Mouse (Mus musculus) gastrocnemius, adult 2 months (tissue): ENCODE data around the gene Hemk1. TPM values are rescaled to one million over a fixed set of nuclear protein-coding genes. Genes with fewer than 3 reads are reported as not detected.

ENCODE experiments used
- DNase-seq: peaks from one replicate; pipeline ENCODE4 v3.0.0; 2022
- H3K27ac ChIP-seq: fragments of 200-600 bp; 2 replicates; pipeline ENCODE4 v1.8.1; 2022; ENCODE audit warnings: mild to moderate bottlenecking
- H3K4me3 ChIP-seq: fragments of 200-600 bp; 2 replicates; pipeline ENCODE4 v1.8.1; 2022; ENCODE audit warnings: mild to moderate bottlenecking, moderate library complexity
- CTCF ChIP-seq: fragments of 200-600 bp; IDR thresholded peaks from 2 replicates; pipeline ENCODE4 v1.8.1; 2022; ENCODE audit warnings: antibody characterized with exemption, mild to moderate bottlenecking, moderate library complexity
- intact Hi-C: fragments of 180-260 bp; cut with DNase I; formaldehyde crosslinking; loops from one replicate; pipeline ENCODE4 v1.15.1; 2025
- total RNA-seq, 2 experiments: library from RNA; stranded (reverse); gene quantifications; 2 replicates each; pipeline ENCODE4 v1.2.3; 2021

Gene Hemk1
- total RNA-seq, 2 experiments from 2014 or later: 11.6 to 14.4 TPM

DNA sequence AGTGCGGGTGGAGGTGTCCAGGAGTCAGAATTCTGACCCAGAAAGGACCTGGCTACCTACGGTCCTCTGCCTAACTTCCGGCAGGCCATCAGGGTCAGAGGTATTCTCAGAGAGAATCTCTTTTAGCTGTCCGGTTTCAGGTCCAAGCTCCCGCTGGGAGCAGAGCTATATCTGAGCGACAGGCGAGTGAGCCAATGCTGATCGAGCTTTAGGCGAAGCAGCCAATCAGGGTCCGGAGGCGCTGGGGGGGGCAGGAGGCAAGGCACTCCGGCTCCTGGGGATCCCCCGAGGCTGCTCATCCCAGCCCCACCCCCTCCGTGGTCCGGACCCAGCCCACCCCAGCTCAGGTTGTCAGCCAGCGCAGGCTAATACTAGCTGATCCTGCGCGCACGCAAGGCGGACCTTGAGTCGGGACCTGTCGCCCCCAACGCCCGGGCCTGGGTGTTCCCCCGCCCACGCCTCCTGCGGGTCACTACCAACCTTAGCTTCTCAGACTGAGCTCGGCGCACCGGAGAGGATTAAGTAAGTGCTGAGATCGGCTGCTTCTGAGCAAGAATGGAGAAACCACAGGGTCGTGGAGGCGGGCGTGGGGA, 2.2 kb upstream of the Hemk1 start, which contains the start of gene 6430571L13Rik:
TSS of gene 6430571L13Rik (plus strand) at position 336 of the 593 bp plus-strand sequence.
- Histone ChIP-seq H3K4me3 (peak within 1 kb of the TSS; percentile 88), H3K27ac (peak within 1 kb of the TSS; percentile 94)
- intact Hi-C loops: no loop called here
- peak; percentile 97 for DNase-seq
- TF ChIP-seq CTCF: no peak

DNA sequence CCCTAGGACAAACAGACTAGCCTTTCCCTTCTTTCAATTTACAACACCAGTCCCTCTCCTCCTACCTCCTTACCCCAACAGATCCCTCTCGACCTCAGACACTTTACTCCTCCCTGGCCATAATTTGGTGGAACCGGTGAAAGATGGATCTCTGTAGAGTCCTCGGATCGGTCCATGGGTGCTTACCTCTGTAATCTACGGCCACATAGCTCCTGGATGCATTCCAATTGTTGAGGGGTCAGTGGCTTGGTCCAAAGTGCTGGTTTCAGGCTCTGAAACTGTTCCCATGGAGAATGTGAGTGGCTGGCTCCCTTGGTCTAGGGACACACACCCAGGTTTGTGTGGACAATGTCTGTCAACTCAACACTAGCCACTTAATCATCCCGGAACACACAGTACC, 1.8 kb downstream of the Hemk1 start:
- TF ChIP-seq CTCF: no peak
- no peak for DNase-seq
- H3K4me3 ChIP-seq: no peak overlapping the region
- intact Hi-C loops: loop anchor here (1.0 to 5.0 kb wide), 3 partner anchors 42 to 444 kb away; partner anchors contain the start of genes Dock3 and Manf
- H3K27ac ChIP-seq: no peak overlapping the region

DNA sequence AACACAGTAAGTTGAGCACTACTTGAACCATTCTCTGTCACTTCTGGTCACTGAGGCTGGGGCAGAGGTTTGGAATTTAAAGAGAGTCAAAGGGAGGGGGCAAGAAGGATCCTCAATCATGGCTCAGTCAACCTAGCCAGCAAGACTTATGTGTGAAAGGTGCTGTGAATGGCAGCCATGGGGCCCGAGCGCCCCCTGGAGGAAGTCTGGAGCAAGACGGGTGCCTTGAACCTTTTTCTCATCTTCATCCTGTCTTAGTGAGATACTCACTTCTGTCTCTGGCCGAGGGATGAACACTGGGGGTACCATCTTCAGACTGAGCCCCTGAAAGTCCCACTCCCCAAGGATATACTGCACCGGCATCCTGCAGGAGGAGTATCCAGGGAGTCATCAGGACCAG, 2.2 kb downstream of the Hemk1 start:
- peak; percentile 100 for TF ChIP-seq CTCF
- Histone ChIP-seq H3K27ac (peak overlapping the region; percentile 28; the same call in 1 of the 2 replicates), H3K4me3 (no peak overlapping the region)
- intact Hi-C loops: loop anchor here (1.0 to 5.0 kb wide), 3 partner anchors 42 to 444 kb away; partner anchors contain the start of genes Dock3 and Manf
- DNase-seq: peak; percentile 81

DNA sequence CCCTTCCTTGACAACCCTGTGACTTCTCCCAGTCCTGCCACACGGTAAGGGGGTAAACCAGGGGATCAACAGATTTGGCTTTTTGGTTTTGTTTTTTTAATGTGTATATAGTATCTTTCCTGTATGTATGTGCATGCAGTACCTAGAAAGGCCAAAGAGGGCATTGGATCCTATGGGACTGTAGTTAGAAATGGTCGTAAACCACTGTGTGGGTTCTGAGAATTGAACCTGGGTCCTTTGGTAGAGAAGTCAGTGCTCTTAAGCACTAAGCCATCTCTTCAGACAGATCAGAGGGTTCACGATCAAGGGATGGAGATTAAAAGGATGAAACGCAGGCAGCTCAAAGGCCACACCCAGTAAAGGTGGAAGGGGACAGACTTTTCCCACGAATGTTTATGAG, 3.1 kb downstream of the Hemk1 start:
- Histone ChIP-seq H3K4me3 (no peak overlapping the region), H3K27ac (no peak overlapping the region)
- no peak for TF ChIP-seq CTCF
- DNase-seq: no peak
- intact Hi-C loops: loop anchor here (5.0 kb wide), 2 partner anchors 103 to 443 kb away; partner anchors contain the start of genes Dock3 and Manf

DNA sequence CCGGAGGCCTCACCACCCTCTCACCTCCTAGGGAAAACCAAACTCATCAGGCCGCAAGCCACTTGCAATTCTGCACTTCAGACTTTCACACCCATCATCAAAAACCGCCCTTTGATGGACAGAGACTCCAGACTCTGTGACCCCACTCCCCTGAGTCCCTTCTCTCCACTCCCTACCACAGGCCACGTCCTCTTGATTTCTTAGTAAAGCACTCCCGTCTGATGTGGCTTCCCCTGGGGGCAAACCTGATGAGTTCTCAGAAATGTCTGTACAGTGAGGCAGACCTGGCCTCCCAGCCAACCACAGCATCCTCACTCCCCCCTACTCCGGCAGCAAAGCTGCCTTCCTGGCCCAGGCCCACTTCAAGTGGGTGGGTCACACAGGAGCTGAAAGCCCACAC, 3.8 kb downstream of the Hemk1 start:
- intact Hi-C loops: no loop called here
- no peak overlapping the region for H3K27ac ChIP-seq
- no peak overlapping the region for H3K4me3 ChIP-seq
- DNase-seq: no peak
- no peak for TF ChIP-seq CTCF

DNA sequence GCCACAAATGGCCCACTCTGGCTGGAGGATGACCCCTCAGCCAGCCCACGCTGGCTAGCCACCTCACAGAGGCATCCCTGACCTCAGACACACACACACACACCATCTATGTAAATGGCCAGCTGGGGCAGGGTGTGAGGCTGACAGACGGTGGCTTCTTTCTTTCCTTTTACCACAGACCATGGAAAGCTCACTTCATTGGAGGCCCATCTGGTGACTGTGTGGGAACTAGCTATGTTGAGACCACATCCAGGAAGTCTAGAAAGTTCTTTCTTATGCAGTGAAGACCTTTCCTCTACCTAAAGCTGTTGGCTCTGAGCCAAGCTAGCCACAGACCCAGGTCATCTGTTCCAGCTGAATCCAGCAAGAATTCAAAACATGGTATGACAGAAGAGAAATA, 4.5 kb downstream of the Hemk1 start:
- intact Hi-C loops: no loop called here
- TF ChIP-seq CTCF: no peak
- no peak overlapping the region for H3K4me3 ChIP-seq
- no peak overlapping the region for H3K27ac ChIP-seq
- DNase-seq: no peak

DNA sequence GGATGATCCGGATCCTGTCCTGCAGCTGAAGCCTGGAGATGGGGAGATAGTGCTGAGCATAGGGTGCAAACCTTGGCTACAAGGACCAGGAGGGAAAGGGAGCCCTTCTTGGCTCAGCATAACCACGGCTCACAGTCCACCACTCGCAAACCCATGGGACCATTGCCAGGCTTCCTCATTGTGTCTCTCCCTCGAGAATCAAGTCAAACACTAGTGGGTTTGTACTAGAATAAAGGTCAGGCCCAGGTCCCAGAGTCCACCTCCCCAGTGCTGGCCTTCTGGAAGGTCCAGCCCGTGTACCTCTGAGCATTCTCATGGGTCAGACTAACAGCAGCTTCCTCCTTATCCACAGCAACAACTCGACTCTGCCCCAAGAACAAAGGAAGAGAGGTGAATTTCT, 7.4 kb downstream of the Hemk1 start:
- H3K4me3 ChIP-seq: no peak overlapping the region
- no peak for TF ChIP-seq CTCF
- H3K27ac ChIP-seq: no peak overlapping the region
- intact Hi-C loops: no loop called here
- no peak for DNase-seq

DNA sequence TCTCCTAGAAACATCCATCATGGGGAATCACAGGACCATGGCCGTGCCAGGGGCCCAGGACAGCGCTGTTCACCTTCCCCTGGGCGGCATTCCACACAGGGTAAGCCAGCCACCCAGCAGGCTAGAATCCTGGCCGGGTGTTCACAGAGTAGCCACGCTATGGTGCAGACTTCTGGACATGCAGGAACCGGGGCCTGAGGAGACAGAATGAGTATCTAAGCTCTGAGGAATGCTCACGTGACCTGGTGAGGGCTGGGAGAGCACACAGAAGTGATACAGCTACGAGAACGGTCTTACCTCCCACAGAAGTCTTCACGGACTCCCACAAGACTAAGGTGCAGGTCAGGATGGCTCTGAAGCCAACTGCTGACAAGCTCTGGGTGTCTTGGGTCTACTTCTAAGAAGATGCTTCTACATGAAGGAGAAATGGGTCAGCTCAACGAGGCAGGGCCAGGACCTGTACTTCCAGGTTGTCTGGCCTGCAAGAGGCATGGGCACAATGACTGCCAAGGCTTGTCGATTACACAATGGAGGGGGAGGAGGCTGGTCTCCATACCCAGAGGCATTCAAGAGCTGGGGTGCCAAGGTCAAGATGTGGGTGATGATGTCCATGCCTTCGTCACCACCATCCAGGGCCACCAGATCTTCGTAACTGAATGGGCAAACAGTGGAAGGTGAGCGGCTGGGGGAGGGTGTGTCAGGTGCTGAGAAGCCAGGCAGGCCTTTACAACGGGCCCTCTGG, 10.1 kb downstream of the Hemk1 start:
- intact Hi-C loops: no loop called here
- no peak for TF ChIP-seq CTCF
- no peak overlapping the region for H3K4me3 ChIP-seq
- DNase-seq: no peak
- no peak overlapping the region for H3K27ac ChIP-seq

DNA sequence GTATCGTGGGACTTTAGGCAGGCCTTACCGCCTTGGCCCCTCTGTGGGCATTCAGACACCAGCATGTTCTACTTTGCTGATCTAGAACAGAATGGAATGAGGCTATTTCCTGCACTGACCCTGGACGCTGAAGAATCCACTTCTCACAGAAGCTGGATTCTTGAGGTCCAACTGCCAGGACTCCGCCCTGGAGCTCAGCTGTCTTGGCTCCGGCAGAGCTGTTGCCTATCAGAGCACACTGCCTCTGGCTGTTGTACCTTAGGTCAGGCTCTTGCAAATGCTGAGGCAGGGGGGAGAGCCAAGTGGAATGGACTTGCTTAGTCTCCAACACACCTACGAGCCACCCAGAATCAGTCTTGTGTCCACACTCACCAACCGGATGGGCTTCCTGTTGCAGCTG, 12.2 kb downstream of the Hemk1 start:
- H3K4me3 ChIP-seq: peak overlapping the region; percentile 30
- no peak for TF ChIP-seq CTCF
- peak overlapping the region; percentile 90 for H3K27ac ChIP-seq
- peak; percentile 85 for DNase-seq
- intact Hi-C loops: no loop called here

DNA sequence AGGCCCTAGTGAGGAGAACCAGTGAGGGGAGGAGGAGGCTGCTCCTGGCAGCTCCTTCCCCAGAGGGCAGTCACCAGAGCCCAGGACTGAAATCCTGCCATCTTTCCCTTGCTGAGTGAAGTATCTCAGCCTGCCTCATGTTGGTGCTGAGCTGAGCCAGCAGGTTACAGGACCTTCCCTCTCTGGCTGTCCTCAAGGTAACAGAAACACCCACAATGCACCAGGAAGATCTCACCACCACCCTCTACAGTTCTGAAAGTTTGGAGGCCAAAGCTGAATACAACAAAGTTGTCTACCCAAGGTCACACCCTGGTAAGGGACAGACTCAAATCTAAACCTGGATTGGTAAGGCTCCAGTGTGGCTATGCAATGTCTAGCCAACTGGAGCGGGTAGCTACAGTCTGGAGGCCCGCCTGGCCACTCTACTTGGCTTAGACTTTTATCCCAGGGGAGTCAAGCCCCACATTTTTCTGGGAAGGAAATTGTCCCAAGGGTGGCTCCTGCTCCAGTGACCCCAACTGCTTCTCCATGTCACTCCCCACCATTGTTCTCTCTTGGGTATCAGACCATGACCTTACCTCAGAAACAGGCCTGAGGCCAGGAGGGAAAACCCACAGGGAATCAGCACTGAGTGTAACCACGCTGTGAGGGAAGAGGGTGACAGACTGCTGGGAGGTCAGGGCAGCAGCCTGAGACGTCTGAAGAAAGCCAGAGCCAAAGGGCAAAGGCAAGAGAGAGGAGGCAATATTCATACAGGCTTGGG, 13.2 kb downstream of the Hemk1 start:
- no peak for TF ChIP-seq CTCF
- intact Hi-C loops: loop anchor here (1.0 kb wide), 1 partner anchor 17 kb away; no protein-coding TSS in a partner anchor
- peak; percentile 80 for DNase-seq
- peak overlapping the region; percentile 90 for H3K27ac ChIP-seq
- no peak overlapping the region for H3K4me3 ChIP-seq

DNA sequence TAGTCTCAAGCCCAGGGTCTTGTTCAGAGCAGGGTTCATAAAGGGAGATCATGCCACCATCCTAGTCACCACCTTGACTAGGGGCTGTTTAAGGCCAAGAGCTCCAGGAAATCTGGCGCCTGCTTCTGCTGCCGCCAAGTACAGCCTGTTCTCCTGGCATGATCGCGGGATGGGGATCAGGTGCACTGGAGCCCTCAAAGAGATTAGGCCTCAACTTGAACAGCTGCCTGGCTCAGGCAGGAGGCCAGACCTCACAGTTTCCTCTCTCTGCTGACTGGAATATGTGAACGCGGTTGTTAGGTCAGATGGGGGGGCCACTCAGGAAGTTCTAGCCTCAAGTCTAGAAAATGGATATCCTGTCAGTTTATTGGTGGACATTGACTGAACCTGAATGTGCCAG, 14.6 kb downstream of the Hemk1 start:
- intact Hi-C loops: no loop called here
- no peak for TF ChIP-seq CTCF
- peak; percentile 98 for DNase-seq
- Histone ChIP-seq H3K27ac (peak overlapping the region; percentile 90), H3K4me3 (peak overlapping the region; percentile 33)

DNA sequence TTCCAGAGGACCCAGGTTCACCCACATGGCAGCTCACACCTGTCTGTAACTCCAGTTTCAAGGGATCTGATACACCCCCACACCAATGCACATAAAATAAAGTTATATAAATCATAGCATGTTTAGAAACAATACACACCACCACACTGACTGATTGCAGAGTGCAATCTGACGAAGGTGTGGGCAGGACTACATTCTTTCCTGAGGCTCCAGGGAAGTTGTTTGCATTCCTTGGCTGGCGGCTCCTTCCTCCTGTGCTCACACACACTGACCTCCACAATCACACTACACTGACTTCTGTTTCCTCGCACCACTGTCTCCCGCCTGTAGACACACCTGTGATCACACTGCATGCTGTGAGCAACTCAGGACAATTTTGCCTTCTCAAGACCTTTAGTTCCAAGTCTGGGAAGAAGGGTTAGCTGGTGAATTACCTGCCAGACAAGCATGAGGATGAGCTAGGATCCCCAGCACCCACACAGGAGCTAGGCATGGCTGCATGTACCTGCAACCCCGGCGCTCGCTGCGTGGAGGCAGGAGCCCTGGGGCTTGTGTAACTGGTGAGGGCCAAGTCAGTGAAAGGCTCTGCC, 15.6 kb downstream of the Hemk1 start:
- Histone ChIP-seq H3K27ac (peak overlapping the region; percentile 90), H3K4me3 (no peak overlapping the region)
- no peak for TF ChIP-seq CTCF
- intact Hi-C loops: no loop called here
- no peak for DNase-seq

DNA sequence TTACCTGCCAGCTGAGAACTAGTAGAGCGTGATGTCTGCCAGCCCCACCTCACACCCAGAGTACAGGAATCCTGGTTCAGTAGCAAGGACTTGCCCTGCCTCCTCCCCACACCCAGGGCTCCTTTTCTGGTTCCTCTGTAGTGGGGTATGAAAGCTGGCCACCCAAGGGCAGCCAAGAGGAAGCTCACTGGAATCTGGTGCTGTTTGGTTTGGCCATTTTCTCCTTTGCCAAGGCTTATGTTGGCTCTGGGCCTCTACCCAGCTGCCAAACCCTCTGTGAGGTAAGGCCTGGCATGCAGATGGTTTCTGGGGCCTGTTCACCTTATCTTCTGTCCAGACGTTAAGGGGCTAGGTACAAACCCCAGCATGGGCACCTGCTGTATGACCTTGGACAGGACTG, 22.4 kb downstream of the Hemk1 start:
- no peak for TF ChIP-seq CTCF
- H3K27ac ChIP-seq: peak overlapping the region; percentile 40
- intact Hi-C loops: no loop called here
- H3K4me3 ChIP-seq: no peak overlapping the region
- no peak for DNase-seq
